Mouse (Mus musculus): Measurements from ENCODE around the gene Kdm8. TPM values are rescaled to one million over a fixed set of nuclear protein-coding genes. Genes with fewer than 3 reads are reported as not detected.
A peak's percentile ranks its signal among the peaks of the same experiment; 100 is the strongest.

The Kdm8 gene
- total and polyA plus RNA-seq, 3 experiments = 11.6 to 14.7 TPM; not detected in 1

GRCm38 (mm10) chr7:125495864-125496440 is 51.5 kb downstream of the Kdm8 start:
- Histone ChIP-seq H3K36me3 (ENCODE audit: control insufficient read depth in 1 of 2, insufficient read depth in 2 of 2, low read length in 2 of 2) (peaks cover 0 to 5% of the 10 kb centered on the region in 2 experiments; a peak in 2 of 4 replicates), H3K79me2 (ENCODE audit: control insufficient read depth, insufficient read depth, low read length, poor library complexity) (peaks cover 2% of the 10 kb centered on the region; the same call in 1 of the 2 replicates), H3K27me3 (ENCODE audit: control insufficient read depth in 1 of 2, insufficient read depth in 2 of 2, low read length in 2 of 2) (no peaks in the 10 kb centered on the region), H3K9me3 (replicated peaks; ENCODE audit: insufficient read depth, low read length) (no peaks in the 10 kb centered on the region), H3K4me3 (ENCODE audit: control insufficient read depth in 1 of 2, insufficient read depth in 1 of 2, low read depth in 2 of 2, low read length in 2 of 2) (no peak overlapping the region), H3K9ac (ENCODE audit: control insufficient read depth, low read depth, low read length, poor library complexity, severe bottlenecking) (no peak overlapping the region), H3K4me1 (ENCODE audit: control insufficient read depth in 1 of 2, insufficient read depth in 2 of 2, low read length in 2 of 2) (peaks cover 0 to 16% of the 10 kb centered on the region in 2 experiments; a peak in 2 of 4 replicates), H3K27ac (ENCODE audit: control insufficient read depth, low read depth, low read length) (no peak overlapping the region)
- DNase-seq (ENCODE audit: low read depth, low spot score) = no peak
- TF ChIP-seq EP300 (IDR thresholded peaks at IDR 0.05; ENCODE audit: low read depth in 1 of 2, low read length in 2 of 2) (no peak), USF2 (IDR thresholded peaks at IDR 0.05; ENCODE audit: borderline replicate concordance in 1 of 2, insufficient read depth in 1 of 2, low read depth in 1 of 2, low read length in 2 of 2) (no peak), GABPA (IDR thresholded peaks at IDR 0.05; ENCODE audit: low read depth, low read length) (no peak), HCFC1 (IDR thresholded peaks at IDR 0.05; ENCODE audit: low read depth, low read length) (no peak), SIN3A (IDR thresholded peaks at IDR 0.05; ENCODE audit: low read length) (no peak), ZC3H11A (IDR thresholded peaks at IDR 0.05; ENCODE audit: low read depth, low read length) (no peak), MAX (IDR thresholded peaks at IDR 0.05; ENCODE audit: low read length) (no peak), POLR2A (IDR thresholded peaks at IDR 0.05; ENCODE audit: control insufficient read depth in 1 of 2, insufficient read depth in 1 of 2, low read depth in 1 of 2, low read length in 2 of 2, poor library complexity in 1 of 2) (no peak), MAZ (IDR thresholded peaks at IDR 0.05; ENCODE audit: low read depth, low read length) (no peak), ZKSCAN1 (IDR thresholded peaks at IDR 0.05; ENCODE audit: low read depth, low read length) (no peak), NRF1 (IDR thresholded peaks at IDR 0.05; ENCODE audit: insufficient read depth, low read depth, low read length, poor library complexity, severe bottlenecking) (no peak)

- H3K4me1 ChIP-seq (ENCODE audit: control insufficient read depth in 1 of 2, insufficient read depth in 2 of 2, low read length in 2 of 2) = peaks cover 0 to 21% of the 10 kb centered on the region in 2 experiments; a peak in 2 of 4 replicates
Measured at GRCm38 (mm10) chr7:125499927-125500868, 55.7 kb downstream of the Kdm8 start.

More at GRCm38 (mm10) chr7:125499927-125500868, 55.7 kb downstream of the Kdm8 start:
- no peak for DNase-seq (ENCODE audit: low read depth, low spot score)
- H3K9me3 ChIP-seq (replicated peaks; ENCODE audit: insufficient read depth, low read length) = no peaks in the 10 kb centered on the region
- H3K9ac ChIP-seq (ENCODE audit: control insufficient read depth, low read depth, low read length, poor library complexity, severe bottlenecking) = no peak overlapping the region
- H3K27me3 ChIP-seq (ENCODE audit: control insufficient read depth in 1 of 2, insufficient read depth in 2 of 2, low read length in 2 of 2) = no peaks in the 10 kb centered on the region
- TF ChIP-seq NRF1 (IDR thresholded peaks at IDR 0.05; ENCODE audit: insufficient read depth, low read depth, low read length, poor library complexity, severe bottlenecking) (no peak), EP300 (IDR thresholded peaks at IDR 0.05; ENCODE audit: low read depth in 1 of 2, low read length in 2 of 2) (0 out of 4 replicates have a peak, but pooled peaks of 1 of the 2 experiments have one; percentile 19), BHLHE40 (IDR thresholded peaks at IDR 0.05; ENCODE audit: borderline replicate concordance, low read depth, low read length) (no peak), ELF1 (IDR thresholded peaks at IDR 0.05; ENCODE audit: low read depth, low read length) (no peak)
- H3K4me3 ChIP-seq (ENCODE audit: control insufficient read depth in 1 of 2, insufficient read depth in 1 of 2, low read depth in 2 of 2, low read length in 2 of 2) = no peak overlapping the region
- no peak overlapping the region for H3K27ac ChIP-seq (ENCODE audit: control insufficient read depth, low read depth, low read length)
- peaks cover 0 to 13% of the 10 kb centered on the region in 2 experiments; a peak in 2 of 4 replicates for H3K36me3 ChIP-seq (ENCODE audit: control insufficient read depth in 1 of 2, insufficient read depth in 2 of 2, low read length in 2 of 2)
- no peaks in the 10 kb centered on the region for H3K79me2 ChIP-seq (ENCODE audit: control insufficient read depth, insufficient read depth, low read length, poor library complexity)

All from MEL (cell line).